Mouse (Mus musculus): ENCODE results near the gene Cnnm2. TPM values are rescaled to one million over a fixed set of nuclear protein-coding genes. Genes with fewer than 3 reads are reported as not detected.

Cnnm2 gene
- polyA plus RNA-seq, 1 experiment = 2.6 TPM

- Histone ChIP-seq H3K4me3 (replicated peaks) (no peak overlapping the region), H3K4me1 (peaks cover 8% of the 10 kb centered on the region), H3K9me3 (no peaks in the 10 kb centered on the region), H3K36me3 (replicated peaks; ENCODE audit: low read length) (no peaks in the 10 kb centered on the region), H3K27me3 (replicated peaks) (peaks cover 77% of the 10 kb centered on the region)
- no peak for TF ChIP-seq GATA1 (IDR thresholded peaks at IDR 0.05; ENCODE audit: borderline replicate concordance, low read length)
Observed at GRCm38 (mm10) chr19:46856232-46856631, 94.8 kb downstream of the Cnnm2 start.

- H3K4me3 ChIP-seq (replicated peaks) = no peak overlapping the region
- H3K27me3 ChIP-seq (replicated peaks) = peaks cover 80% of the 10 kb centered on the region
- H3K4me1 ChIP-seq = peaks cover 11% of the 10 kb centered on the region
- TF ChIP-seq FLI1 (IDR thresholded peaks at IDR 0.05; ENCODE audit: low read length) (no peak), GATA1 (IDR thresholded peaks at IDR 0.05; ENCODE audit: borderline replicate concordance, low read length) (no peak)
- H3K36me3 ChIP-seq (replicated peaks; ENCODE audit: low read length) = no peaks in the 10 kb centered on the region
- no peaks in the 10 kb centered on the region for H3K9me3 ChIP-seq
Observed at GRCm38 (mm10) chr19:46856780-46857179, 95.4 kb downstream of the Cnnm2 start.

- Histone ChIP-seq H3K27me3 (replicated peaks) (peaks cover 80% of the 10 kb centered on the region), H3K36me3 (replicated peaks; ENCODE audit: low read length) (no peaks in the 10 kb centered on the region), H3K4me1 (peaks cover 18% of the 10 kb centered on the region), H3K4me3 (replicated peaks) (no peak overlapping the region), H3K9me3 (no peaks in the 10 kb centered on the region)
- TF ChIP-seq FLI1 (IDR thresholded peaks at IDR 0.05; ENCODE audit: low read length) = no peak
- TF ChIP-seq GATA1 (IDR thresholded peaks at IDR 0.05; ENCODE audit: borderline replicate concordance, low read length) = no peak
Observed at GRCm38 (mm10) chr19:46857277-46857989, 96.0 kb downstream of the Cnnm2 start.

GRCm38 (mm10) chr19:46858200-46858599 lies 96.8 kb downstream of the Cnnm2 start:
- H3K4me3 ChIP-seq (replicated peaks) = no peak overlapping the region
- H3K4me1 ChIP-seq = peaks cover 25% of the 10 kb centered on the region
- no peaks in the 10 kb centered on the region for H3K9me3 ChIP-seq
- no peaks in the 10 kb centered on the region for H3K36me3 ChIP-seq (replicated peaks; ENCODE audit: low read length)
- TF ChIP-seq GATA1 (IDR thresholded peaks at IDR 0.05; ENCODE audit: borderline replicate concordance, low read length) (no peak), FLI1 (IDR thresholded peaks at IDR 0.05; ENCODE audit: low read length) (no peak)
- H3K27me3 ChIP-seq (replicated peaks) = peaks cover 74% of the 10 kb centered on the region

- TF ChIP-seq GATA1 (IDR thresholded peaks at IDR 0.05; ENCODE audit: borderline replicate concordance, low read length) (no peak), FLI1 (IDR thresholded peaks at IDR 0.05; ENCODE audit: low read length) (no peak)
- no peaks in the 10 kb centered on the region for H3K36me3 ChIP-seq (replicated peaks; ENCODE audit: low read length)
- H3K4me3 ChIP-seq (replicated peaks) = no peak overlapping the region
Observed at GRCm38 (mm10) chr19:46862556-46862955, 101.2 kb downstream of the Cnnm2 start.

GRCm38 (mm10) chr19:46863236-46863927 lies 102.0 kb downstream of the Cnnm2 start:
- TF ChIP-seq FLI1 (IDR thresholded peaks at IDR 0.05; ENCODE audit: low read length) (no peak), GATA1 (IDR thresholded peaks at IDR 0.05; ENCODE audit: borderline replicate concordance, low read length) (peak; percentile 74; the same call in 1 of the 3 replicates)
- H3K4me3 ChIP-seq (replicated peaks) = peak overlapping the region; percentile 85
- peaks cover 73% of the 10 kb centered on the region for H3K27me3 ChIP-seq (replicated peaks)
- H3K36me3 ChIP-seq (replicated peaks; ENCODE audit: low read length) = no peaks in the 10 kb centered on the region
- H3K4me1 ChIP-seq = peaks cover 58% of the 10 kb centered on the region
- H3K9me3 ChIP-seq = no peaks in the 10 kb centered on the region

More at GRCm38 (mm10) chr19:46862556-46862955, 101.2 kb downstream of the Cnnm2 start:
- no peaks in the 10 kb centered on the region for H3K9me3 ChIP-seq
- H3K4me1 ChIP-seq = peaks cover 64% of the 10 kb centered on the region
- H3K27me3 ChIP-seq (replicated peaks) = peaks cover 70% of the 10 kb centered on the region

GRCm38 (mm10) chr19:46864079-46864478 lies 102.7 kb downstream of the Cnnm2 start:
- Histone ChIP-seq H3K27me3 (replicated peaks) (peaks cover 73% of the 10 kb centered on the region), H3K9me3 (no peaks in the 10 kb centered on the region), H3K4me1 (peaks cover 63% of the 10 kb centered on the region), H3K36me3 (replicated peaks; ENCODE audit: low read length) (no peaks in the 10 kb centered on the region), H3K4me3 (replicated peaks) (peak overlapping the region; percentile 42)
- no peak for TF ChIP-seq FLI1 (IDR thresholded peaks at IDR 0.05; ENCODE audit: low read length)
- TF ChIP-seq GATA1 (IDR thresholded peaks at IDR 0.05; ENCODE audit: borderline replicate concordance, low read length) = no peak

GRCm38 (mm10) chr19:46864731-46865331 lies 103.4 kb downstream of the Cnnm2 start:
- Histone ChIP-seq H3K4me3 (replicated peaks) (peak overlapping the region; percentile 77), H3K4me1 (peaks cover 71% of the 10 kb centered on the region), H3K27me3 (replicated peaks) (peaks cover 68% of the 10 kb centered on the region), H3K36me3 (replicated peaks; ENCODE audit: low read length) (no peaks in the 10 kb centered on the region), H3K9me3 (no peaks in the 10 kb centered on the region)
- TF ChIP-seq GATA1 (IDR thresholded peaks at IDR 0.05; ENCODE audit: borderline replicate concordance, low read length) (no peak), FLI1 (IDR thresholded peaks at IDR 0.05; ENCODE audit: low read length) (no peak)

GRCm38 (mm10) chr19:46865381-46865780 lies 104.0 kb downstream of the Cnnm2 start:
- peaks cover 74% of the 10 kb centered on the region for H3K4me1 ChIP-seq
- TF ChIP-seq GATA1 (IDR thresholded peaks at IDR 0.05; ENCODE audit: borderline replicate concordance, low read length) (no peak), FLI1 (IDR thresholded peaks at IDR 0.05; ENCODE audit: low read length) (no peak)
- H3K9me3 ChIP-seq = no peaks in the 10 kb centered on the region
- no peaks in the 10 kb centered on the region for H3K36me3 ChIP-seq (replicated peaks; ENCODE audit: low read length)
- peaks cover 63% of the 10 kb centered on the region for H3K27me3 ChIP-seq (replicated peaks)
- H3K4me3 ChIP-seq (replicated peaks) = peak overlapping the region; percentile 70

GRCm38 (mm10) chr19:46869049-46869448 lies 107.7 kb downstream of the Cnnm2 start:
- Histone ChIP-seq H3K9me3 (no peaks in the 10 kb centered on the region), H3K36me3 (replicated peaks; ENCODE audit: low read length) (no peaks in the 10 kb centered on the region), H3K4me1 (peaks cover 49% of the 10 kb centered on the region), H3K4me3 (replicated peaks) (no peak overlapping the region), H3K27me3 (replicated peaks) (peaks cover 56% of the 10 kb centered on the region)
- TF ChIP-seq FLI1 (IDR thresholded peaks at IDR 0.05; ENCODE audit: low read length) (no peak), GATA1 (IDR thresholded peaks at IDR 0.05; ENCODE audit: borderline replicate concordance, low read length) (no peak)
